Mouse (Mus musculus): ENCODE results near the gene Auts2.

- no peak for TF ChIP-seq POLR2A (IDR thresholded peaks at IDR 0.05; ENCODE audit: insufficient read depth, low read depth, low read length)
- no peak for TF ChIP-seq CTCF (IDR thresholded peaks at IDR 0.05)
Observed at GRCm38 (mm10) chr5:131717359-131717965, 825.7 kb downstream of the Auts2 start.

All from heart, adult 2 months (tissue).